Mouse (Mus musculus): Measurements from ENCODE around the gene Sgcd. TPM values are rescaled to one million over a fixed set of nuclear protein-coding genes. Genes with fewer than 3 reads are reported as not detected.

Sgcd gene
- total RNA-seq (2015) (not detected in 2 replicates), total RNA-seq (2017) (not detected in 2 replicates)

DNA sequence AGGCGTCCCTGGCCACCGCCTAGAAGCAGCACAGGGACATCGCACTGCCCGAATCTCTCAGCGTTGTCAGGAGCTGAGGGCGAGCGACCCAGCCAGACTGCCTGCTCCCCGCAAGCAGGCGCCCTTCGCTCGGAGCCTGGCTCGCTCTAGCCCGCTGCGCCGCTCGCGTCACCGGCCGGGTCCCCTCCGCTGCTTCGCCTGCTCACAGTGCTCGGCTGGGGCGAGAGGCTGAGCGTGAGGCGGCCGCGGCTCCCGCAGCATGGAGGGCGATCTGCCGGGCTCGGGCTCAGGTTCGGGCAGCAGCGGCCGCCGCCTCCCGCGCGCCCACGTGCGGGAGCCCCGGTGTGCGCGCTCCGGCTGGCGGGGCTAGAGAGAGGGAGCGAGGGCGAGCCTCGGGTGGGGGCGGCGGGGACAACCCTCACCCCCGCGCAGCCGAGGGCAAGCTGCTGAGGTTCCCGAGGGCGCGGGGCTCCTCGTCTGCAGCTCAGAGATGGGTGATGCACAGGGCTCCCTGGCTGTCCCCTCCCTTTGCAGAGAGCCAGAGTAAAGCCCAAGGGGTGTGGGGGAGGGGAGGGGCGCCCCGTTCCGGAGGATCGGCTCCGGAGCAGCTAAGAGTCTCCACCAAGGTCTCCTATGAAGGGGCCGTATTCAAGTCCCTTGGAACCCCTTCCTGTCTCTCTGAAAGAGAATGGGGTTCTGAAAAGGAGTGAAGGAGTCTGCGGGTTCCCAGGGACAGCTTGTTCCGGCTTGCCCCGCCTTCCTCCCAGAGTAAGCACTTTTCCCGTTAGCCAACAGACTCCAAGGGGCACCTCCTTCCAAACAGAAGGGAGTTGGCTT, at the start of gene Sgcd:
Gene Sgcd (minus strand): TSS at position 273 of the 837 bp plus-strand sequence.
- no peak for ATAC-seq (replicated peaks; ENCODE audit: poor library complexity)

DNA sequence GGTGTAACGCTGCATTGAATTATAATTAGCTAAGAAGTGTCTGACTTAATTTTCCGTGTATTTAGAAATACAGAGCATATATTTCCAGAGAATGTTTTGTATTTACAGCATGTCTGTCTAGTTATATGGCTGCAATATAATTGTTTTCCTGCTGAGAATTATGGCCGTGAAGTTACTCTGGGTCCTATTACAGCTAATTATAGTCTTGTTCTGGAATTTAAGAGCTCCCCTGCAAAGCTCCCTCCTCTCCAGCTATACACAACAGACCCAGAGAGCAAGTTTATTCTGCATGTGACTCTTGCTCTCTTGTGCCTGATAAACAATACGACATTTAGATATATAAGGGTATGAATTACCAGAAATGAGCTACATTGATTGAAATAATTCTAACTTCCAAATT, 49.3 kb upstream of the Sgcd start:
- no peak for ATAC-seq (replicated peaks; ENCODE audit: poor library complexity)

DNA sequence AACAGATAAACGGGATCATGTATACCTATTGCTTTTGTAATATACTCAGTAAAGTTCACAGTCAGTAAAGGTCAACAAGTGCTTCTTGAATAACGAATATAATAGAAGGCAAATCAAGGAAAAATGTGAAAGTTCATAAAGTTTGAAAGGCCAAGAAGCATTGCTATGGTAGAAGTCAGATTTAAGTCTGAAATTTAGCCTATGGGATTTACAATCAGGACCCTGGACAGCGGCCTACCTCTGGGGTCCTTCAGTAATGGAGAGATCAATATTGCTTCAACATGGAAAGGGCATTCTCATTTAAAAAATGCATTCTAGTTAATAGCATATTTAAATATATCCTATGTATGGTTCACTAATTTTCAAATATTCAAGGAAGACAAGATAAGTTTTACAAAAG, 24.1 kb upstream of the Sgcd start:
- no peak for ATAC-seq (replicated peaks; ENCODE audit: poor library complexity)

DNA sequence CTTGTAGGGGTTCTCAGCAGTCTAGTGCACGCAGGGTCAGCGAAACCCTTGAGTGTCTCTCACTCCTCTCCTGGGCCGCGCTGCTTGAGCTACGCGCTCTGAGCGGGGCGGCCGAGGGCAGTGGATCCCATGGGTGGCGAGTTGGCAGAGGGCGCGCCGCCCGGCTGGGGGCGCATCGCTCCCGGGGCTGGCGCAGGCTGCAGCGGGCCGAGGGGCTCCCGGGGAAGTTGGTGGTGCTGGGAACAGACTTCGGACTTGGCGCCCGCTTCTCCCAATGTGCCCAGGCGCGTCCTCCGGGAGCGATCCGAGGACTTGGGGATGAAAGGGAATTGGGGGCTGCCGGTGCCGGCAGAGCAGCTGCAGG, 454 bp downstream of the Sgcd start:
- ATAC-seq (replicated peaks; ENCODE audit: poor library complexity) = no peak

DNA sequence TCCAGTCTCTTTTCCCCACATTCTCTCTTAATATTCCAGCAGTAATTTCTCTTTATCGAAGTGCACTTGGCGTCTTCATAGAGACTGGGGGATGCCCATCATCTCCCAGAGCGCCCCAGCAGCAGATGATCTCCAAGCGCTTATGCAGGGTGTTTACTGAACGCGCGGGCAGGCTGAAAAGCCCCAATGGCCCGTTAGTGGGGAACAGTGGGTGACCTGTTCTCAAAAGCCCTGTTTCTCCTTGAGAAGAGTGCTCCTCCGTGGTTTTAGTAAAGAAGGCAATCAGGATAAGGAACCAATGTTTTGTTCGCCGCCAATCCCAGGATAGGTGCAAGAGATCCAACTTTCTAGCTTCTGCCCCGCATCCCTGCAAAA, 889 bp downstream of the Sgcd start:
- ATAC-seq (replicated peaks; ENCODE audit: poor library complexity) = no peak

DNA sequence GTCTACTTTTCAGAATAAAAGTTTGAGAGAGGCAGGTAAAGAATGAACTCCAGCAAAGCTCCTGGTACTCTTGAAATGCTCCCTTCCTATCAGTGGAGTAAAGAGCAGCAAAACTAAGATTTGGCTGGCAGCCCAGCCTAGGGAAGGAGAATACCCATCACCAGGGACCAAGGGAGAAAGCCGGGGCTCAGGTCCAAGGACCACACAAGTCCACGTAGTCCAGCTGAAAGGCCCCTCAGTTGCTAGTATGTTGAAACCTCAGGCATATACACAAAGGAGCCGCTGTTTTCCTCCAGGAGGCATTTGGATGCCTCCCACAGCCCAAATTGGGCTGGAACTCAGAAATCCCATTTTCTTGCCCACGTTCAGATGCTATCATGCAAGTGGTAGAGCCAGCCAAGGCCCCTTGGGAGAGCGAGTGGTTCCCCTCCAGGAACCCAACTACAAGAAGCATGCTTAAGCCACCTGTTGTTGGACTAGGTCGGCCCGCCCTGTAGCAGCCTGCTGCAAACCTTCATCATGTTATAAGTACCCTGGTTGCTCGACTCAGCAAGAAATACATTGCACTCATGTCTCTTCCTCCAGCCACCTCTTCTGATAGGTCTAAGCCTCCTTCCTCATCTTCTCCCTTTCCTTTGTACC, 1.4 kb downstream of the Sgcd start:
- ATAC-seq (replicated peaks; ENCODE audit: poor library complexity) = no peak

DNA sequence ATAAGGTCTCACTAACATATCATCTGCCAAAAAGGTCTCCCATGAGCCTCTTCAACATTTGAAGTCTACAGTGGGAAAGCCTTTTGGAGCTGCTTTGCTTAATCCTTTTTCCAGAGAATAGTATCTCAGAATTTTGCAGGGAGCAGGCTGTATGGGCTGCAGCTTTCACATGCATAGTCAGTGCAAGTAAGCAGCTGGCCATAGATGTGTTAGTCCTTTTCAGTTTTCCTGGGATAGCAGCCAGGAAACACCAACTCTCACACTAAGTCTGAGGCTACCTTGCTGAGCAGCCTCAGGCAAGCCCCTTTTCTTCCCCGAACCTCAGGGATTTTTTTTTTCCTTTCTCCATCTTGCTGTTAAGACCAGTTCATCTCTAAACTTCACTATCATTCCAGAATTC, 6.6 kb downstream of the Sgcd start:
- no peak for ATAC-seq (replicated peaks; ENCODE audit: poor library complexity)

DNA sequence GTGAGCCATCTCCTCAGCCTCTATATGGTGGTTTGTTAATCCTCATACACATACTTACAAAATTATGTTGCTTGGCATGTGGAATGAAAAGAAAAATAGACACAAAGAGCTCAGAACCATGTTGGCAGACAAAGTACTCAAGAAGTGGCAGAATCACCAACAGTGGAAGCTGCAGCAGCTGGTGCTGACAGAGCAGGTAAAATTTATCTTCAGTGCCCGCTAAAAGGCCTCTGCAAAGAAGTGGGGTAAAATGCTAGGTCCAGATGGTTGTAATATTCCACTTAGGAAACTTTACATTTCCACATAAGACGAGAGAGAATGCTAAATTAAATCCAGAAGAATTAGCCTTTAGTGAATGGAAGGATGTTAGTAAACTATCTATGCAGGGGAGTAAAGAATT, 7.7 kb downstream of the Sgcd start:
- ATAC-seq (replicated peaks; ENCODE audit: poor library complexity) = no peak

DNA sequence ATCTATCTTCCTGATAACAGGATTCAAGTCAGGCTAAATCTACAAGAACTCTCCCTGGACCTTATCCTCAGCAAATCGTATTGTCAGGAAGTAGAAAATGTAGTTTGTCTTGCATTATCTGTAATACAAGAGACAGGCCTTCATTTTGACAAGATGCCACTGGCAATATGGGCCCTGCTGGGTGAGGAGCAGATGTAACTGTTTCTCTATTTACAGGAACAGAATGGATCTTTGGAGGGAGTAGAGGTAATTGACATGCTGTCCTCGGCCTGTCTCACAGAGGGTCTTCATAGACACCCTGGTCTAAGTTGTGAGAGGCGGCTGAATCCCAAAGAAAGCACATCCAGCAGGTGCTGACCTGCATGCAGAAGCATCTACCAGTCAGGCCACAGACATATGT, 35.5 kb downstream of the Sgcd start:
- no peak for ATAC-seq (replicated peaks; ENCODE audit: poor library complexity)

DNA sequence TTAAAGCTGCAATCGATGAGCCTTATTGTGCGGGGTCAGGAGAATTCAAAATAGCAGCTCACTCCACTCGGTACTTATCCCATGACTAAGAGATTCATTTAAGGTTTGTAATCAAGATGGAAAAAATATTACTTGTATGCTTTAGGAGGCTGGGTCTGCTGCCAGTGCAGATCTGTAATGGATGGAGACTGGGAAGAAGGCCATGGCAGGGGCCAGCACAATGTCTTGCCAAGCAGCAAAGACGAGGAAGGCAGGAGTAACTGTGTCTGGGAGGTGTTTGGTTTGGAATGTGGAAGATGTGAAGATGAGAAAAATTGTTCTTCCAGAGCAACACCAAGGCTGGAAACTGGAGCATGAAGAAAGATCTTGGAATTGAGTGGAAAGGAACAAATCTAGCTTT, 36.4 kb downstream of the Sgcd start:
- no peak for ATAC-seq (replicated peaks; ENCODE audit: poor library complexity)

DNA sequence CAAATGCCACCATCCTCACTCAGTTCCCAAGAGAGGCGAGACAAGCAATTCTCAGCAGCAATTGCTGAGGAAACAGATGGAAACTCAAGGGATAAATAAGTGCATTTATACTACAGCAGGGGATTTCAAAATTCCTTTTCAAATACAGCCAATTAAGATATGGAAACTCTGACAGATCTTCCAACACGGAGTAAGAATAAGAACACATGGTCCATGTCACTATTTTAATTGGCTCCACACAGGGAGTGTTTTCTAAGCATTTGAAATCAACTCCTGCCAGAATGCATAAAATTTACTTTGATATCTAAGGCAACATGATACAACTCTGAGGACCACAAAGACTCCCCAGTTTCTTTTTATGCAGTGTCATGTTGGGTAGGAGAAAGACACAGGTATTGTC, 49.0 kb downstream of the Sgcd start:
- ATAC-seq (replicated peaks; ENCODE audit: poor library complexity) = no peak

DNA sequence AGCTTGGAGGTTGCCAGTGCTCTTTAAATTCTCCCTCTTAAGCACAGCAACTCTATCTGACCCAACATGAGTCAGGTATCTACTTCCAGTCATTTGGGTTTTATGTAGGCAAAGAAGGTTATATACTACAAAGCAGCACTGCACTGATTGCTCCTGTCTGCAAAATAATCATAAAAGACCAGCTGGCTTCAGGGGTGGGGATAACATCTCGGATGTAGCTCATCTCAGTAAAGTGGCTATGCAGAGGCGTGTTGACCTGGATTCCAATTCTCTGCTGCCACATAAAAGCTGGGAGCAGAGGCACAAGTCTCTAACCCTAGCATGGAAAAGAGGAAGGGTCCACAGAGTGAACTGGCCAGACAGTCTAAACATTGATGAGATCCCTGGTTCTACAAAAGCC, 71.2 kb downstream of the Sgcd start:
- no peak for ATAC-seq (replicated peaks; ENCODE audit: poor library complexity)

DNA sequence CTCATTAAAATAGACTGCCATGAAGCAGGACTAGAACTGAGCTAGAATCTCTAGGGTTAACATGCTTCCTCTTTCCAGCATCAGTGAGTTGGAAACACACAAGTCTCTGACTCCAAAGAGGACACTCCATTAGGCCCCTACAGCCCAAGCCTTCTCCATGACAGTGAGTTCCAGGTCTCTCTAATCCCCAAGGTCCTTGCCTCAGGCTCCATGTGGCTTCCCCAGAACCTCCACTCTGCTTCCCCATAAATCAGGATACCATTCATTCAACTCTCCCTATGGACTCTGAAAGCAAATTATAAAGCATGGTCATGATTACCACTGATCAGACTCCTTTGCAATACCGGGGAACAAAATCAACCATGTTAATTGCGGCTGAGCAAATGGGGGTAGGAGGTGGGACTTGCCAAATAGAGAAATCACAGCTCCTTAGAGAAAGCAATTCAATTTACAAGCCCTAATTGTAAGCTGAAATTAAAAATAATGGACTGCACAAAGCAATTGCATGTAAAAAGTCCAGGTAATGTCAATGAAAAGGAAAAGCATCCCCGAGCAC, 97.1 kb downstream of the Sgcd start:
- no peak for ATAC-seq (replicated peaks; ENCODE audit: poor library complexity)

DNA sequence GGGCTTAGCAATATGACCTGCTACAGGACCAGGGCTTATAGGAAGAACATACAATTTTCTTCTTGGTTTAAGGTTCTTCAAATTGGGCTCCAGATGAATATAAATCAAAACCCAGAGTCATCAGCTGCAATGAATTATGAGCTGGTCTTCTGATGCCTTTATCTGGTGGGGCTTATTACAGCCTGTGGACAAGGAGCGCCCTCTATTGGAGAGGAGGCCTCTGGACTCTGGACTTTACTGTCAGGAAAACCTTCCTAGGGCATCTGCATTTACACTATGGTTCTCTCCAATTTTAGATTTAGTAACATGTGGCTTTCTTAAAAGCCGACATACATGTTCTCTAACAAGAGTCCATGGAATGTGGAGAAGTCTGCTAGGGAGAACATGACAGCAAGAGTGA, 98.5 kb downstream of the Sgcd start:
- no peak for ATAC-seq (replicated peaks; ENCODE audit: poor library complexity)

DNA sequence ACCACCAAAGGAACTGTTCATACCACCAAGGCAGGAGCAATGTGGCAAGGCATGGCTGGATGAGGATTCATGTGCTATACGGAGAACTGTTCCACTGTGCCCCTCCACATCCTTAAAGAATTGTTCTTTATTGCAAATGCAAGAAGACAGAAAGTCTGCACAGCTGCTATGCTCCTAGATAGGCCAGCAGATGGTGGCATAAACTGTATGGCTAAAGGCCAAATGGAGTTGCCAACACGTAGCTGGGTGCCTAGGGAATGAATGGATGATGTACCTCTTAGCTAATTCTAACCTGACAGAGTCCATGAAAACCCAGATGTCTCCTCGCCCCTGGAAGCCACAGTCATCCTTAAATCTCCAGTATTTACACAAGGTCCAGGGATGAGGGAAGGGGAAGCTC, 103.5 kb downstream of the Sgcd start:
- ATAC-seq (replicated peaks; ENCODE audit: poor library complexity) = no peak

DNA sequence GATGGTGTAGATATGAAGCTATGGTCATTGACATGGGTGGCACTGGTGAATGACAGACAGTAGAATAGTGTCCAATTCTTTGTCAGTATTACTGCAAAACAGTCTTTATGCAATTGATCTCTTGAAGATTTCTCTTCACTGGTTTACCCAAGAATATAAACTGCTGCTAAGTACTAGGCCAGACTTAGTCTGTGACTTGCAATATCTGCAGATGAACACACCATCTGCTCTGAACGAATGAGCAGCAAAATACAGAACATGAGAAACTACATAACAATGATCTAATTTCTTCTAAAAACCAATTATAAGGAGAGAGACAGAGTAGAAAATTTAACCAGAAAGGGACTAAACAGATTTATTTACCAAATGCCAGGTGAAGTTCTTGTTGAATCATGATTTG, 105.2 kb downstream of the Sgcd start:
- ATAC-seq (replicated peaks; ENCODE audit: poor library complexity) = no peak

DNA sequence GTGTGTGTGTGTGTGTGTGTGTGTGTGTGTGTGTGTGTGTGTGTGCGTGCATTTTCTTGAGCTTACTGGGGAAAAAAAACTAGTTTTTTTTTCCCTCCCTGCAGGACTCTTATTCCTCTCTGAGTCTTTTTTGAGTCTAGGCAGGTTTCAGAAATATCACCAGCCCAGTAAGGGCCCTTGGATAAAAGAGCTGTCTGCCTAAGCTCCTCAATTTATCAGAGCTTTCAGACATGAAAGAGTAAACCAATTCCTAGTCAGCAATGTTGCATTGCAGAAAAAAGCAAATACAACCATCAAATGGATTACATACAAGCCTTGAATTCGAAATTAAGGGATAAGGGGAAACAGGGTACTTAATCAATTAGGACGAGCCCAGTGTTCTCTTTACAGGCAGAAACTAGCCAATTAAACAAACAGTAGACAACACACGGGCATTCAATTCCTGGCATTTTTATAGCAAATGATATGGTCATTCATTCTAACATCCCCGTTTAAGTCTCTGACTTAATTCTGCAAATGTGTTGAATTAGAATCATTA, 112.1 kb downstream of the Sgcd start:
- no peak for ATAC-seq (replicated peaks; ENCODE audit: poor library complexity)

DNA sequence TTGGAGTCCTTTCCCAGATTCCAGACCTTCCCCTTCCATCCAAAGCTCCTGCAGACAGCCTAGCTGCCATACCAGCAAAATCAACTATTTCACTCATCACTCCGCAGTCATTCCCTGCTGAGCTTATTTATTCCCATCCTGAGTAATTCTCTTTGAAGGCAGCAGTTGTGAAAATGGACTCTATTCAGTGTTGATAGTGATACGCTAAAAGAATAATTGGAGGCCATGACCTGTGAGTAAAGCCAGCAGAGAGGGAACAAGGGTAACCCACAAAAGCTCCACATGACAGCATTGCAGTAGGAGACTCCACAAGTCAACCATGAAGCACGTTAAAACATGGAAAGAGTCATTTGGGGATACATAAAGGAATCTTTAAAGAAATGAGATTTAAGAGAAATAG, 142.9 kb downstream of the Sgcd start:
- no peak for ATAC-seq (replicated peaks; ENCODE audit: poor library complexity)

DNA sequence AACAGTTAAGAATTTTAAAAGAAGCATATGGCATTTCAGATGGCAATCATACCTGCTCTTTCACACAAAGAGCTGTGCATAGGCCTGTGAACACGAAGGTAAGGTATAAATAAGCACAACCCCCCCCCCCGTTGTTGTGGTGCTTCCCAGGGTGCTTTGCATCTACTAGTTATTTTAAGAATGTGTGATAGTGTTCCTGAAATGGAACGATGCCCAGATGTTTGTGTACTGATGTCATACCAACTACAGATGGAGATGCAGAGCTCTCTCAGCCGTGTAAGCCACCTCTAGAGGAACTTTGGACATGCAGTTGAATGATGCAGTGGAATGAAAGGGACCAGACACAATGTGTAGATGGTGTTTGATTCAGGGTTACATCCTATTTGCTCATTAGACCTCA, 155.5 kb downstream of the Sgcd start:
- no peak for ATAC-seq (replicated peaks; ENCODE audit: poor library complexity)

DNA sequence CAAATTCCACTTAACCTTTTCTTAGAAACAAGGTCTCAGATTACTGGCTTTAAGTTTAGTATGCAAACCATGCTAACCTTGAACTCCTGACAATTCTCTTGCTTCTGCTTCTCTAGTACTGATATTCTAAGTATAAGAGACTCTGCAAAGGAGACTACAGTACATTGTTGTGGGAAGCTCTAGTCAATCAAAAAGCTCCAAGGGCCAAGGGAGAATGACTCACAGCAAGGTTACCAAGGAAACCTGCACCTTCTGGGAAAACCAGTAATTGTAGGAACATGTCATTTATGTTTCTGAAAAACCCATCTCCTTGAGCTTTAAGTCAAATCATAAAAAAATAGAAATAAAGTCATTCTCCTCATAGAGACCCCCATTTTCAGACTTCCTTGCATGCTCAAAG, 178.5 kb downstream of the Sgcd start:
- no peak for ATAC-seq (replicated peaks; ENCODE audit: poor library complexity)

DNA sequence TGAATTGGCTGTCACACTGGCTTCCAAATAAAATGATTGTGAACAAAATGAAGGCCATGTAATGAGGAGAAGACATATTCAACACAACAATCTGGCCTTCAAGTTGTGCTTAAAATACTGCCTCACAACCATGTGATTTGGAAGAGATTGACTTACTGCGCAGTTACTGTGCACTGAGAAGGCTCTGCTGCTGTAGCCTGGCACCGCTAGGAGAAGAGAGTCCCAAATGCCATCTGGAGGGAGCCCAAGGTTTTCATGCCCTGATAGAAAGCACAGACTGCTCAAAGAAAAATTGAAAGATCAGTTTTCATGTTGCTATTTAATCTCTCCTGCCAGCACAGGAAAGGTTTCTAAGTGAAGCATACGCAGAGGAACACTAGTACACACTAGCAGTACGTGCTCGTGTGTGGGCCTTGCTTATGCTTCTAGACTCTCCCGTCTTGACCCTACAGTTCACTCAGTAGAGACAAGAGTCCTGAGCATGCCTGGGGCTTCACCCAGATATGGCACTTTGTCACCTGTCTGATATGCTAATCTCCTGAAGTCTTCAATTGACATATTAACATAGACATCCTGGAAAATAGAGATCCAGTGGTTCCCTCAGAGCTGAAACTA, 184.6 kb downstream of the Sgcd start:
- ATAC-seq (replicated peaks; ENCODE audit: poor library complexity) = no peak

DNA sequence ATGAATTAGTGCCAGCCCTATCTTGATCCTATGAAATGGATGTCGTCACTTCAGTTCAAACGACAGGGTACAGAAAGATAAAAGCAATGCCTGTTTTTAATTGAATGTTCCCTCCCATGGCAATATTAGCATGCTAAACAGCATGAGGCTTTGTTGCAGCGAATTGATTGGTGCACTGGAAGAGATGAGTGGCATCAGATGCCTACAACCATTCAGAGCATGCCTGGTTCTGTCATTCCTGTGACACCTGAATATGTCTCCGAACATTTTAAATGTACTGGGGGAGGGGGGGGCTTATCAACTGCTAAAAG, 210.9 kb downstream of the Sgcd start:
- no peak for ATAC-seq (replicated peaks; ENCODE audit: poor library complexity)

Measured in megakaryocyte progenitor cell, adult 5-6 weeks (primary cell).